Mouse (Mus musculus) erythroblast, adult 5-6 weeks (primary cell): ENCODE results near the gene Pdpk1. TPM values are rescaled to one million over a fixed set of nuclear protein-coding genes. Genes with fewer than 3 reads are reported as not detected.
A peak's percentile ranks its signal among the peaks of the same experiment; 100 is the strongest.
"Not testable (repeated sequence)": the region's sequence is repeated elsewhere in the genome, so short reads cannot be mapped to it uniquely, and the experiment has no call there.

Experiments used
- ATAC-seq: replicated peaks from 2 replicates; pipeline ENCODE4 v1.8.0; 2016; ENCODE audit warnings: moderate number of reproducible peaks, mild to moderate bottlenecking, moderate TSS enrichment, inconsistent platforms; ENCODE audit not compliant: poor library complexity, low FRiP score, severe bottlenecking
- total RNA-seq, 2 experiments: library from RNA; stranded (forward) in 1 of 2; stranded (reverse) in 1 of 2; fragments of 150-400 nt in 1 of 2; fragments of 200-764, 138-1000 nt in 1 of 2; gene quantifications; 2 replicates each; pipeline versions ENCODE4 v1.2.3 to v1.2.4; 2015 to 2017; ENCODE audit warnings: low replicate concordance in 2 of 2

Pdpk1 gene
- total RNA-seq, 2 experiments from 2014 or later = 24.0 to 30.8 TPM

DNA sequence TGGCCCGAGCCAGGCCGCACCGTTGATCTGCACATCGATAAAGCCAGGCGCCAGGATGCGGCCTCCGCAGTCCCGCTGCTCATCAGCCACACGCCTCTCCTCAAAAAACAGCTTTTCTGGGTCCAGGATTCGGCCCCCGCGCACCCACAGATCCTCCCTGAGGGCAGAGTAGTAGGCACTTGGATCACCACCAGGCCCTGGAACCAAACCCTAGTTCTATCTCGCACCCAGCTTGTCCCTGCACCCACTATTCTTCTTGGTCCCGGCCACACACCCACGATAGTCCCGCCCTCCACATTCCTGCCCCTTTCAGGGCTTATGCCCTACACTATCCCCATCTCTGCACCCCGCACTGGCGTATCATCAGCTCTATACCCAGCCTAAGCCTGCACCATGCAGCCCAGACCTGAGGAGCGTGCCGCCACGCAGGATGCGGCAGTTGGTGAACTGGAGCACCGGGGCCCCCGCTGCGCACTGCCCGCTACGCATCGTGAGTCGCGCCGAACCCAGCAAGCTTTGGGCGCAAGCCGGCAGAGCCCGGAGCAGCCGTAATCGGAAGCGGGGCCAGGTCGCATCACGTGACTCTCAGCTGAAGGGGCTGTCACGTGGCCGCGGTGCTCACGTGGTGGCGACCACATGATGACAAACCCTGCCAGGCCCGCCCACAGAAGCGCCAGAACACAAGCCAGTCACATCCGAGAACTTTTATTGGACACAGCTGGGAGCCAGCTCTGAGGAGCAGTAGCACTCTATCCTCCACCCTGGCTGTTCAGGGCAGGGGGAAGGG, 12.6 kb upstream of the Pdpk1 start, which contains the start of gene Amdhd2:
Gene Amdhd2, minus strand, starts transcription at position 591 of the 787 bp plus-strand sequence.
- peak; percentile 88 for ATAC-seq

DNA sequence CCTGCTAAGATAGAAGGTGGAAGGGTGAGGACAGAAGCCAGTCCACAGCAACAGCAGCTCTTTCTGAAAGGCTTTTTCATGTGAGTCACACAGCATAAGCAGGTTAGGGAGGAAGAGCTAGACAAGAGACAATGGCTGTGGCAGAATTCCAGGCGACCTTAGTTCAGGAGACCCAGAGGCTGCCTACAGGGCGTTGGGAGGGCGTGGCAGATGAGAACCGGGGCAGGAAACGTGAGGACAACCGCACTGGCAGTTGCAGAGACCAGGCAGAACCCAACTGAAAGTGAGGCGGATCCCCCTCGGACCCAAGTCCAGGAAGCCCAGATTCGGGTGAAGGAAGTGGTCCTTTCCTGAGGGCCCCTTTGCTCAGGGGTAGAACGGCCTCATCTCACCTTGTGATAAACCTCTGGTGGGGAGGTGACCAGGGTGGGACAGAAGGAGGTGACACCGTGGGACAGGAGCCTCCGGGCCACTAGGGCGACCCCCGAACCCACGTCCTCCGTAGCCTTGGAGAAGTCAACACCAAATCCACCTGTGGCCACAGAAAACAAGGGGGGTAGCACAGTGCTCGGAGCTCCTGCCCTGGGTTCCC, 12.0 kb upstream of the Pdpk1 start:
- peak; percentile 17; the same call in 1 of the 2 replicates for ATAC-seq

DNA sequence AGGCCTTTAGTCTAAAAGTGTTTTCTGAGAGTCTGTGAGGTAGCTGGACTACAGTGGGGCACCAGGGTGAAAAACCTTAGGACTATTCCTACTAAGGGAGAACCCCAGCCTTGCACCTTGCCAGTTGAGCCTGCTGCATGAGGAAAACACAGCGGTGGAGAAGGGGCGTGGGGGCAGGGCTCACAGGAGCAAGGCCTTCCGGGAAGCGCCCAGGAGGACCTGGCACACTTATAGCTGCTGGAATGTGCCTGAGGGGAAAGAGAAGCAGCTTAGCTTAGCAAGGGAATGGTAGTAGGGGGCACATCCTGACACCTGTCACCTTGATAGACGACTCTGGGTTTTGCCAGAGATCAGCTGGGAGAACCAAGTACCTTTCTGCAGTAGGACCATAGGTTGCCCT, 10.7 kb upstream of the Pdpk1 start:
- no peak for ATAC-seq

DNA sequence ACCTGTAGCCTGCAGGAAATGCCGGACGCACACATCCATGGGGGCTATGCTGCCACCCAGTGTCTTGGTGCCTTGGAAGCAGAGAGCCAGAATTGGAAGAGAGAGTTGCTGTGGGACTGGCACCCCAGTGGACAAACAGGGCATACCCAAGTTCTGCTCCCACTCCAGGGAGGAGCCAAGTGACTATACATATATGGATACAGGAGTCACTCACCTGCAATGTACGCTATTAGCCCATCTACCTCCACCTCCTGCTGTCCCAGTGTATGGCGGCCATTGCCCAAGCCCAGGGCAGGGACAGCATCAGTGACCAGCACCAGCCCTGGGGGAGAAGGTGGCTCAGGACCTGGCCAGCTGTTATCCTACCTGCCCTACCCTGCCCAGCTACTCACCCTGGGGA, 6.8 kb upstream of the Pdpk1 start:
- ATAC-seq = no peak

DNA sequence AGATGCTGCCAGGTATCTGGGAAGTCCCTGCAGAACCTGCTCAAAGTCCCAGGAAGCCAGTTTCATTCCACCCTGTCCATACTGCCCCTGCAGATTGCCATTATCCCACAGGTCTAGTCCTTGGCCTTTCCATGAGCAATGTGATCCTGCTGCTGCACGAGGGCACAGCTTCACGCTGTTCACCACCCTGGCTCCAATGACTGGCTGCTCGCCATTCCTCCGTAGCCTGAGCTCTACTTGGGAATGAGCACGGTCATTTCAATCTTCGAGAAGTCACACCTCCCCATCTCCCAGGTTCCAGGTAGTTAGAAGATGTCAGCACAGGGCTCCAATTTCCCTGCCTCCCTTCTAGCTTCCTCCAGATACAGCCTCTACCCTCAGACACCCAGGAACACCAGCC, 6.4 kb upstream of the Pdpk1 start:
- no peak for ATAC-seq

DNA sequence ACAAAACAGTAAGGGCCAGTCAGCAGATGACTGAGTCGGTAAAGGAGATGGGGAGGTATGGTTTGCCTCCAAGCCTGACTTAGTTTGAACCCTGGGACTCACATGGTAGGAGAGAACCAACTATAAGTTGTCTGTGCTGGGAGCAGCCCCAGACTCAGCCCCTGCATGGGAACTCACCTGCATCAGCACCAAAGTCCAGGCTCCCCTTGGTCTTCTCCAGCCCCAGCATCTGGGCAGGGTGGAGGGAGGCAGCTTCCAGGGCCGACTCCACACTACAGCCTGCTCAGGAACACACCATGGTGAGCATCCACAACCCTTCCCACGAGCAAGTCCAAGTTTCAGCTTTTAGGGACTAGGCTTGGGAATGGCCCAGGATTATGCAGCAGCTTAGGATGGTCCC, 5.7 kb upstream of the Pdpk1 start:
- no peak for ATAC-seq

DNA sequence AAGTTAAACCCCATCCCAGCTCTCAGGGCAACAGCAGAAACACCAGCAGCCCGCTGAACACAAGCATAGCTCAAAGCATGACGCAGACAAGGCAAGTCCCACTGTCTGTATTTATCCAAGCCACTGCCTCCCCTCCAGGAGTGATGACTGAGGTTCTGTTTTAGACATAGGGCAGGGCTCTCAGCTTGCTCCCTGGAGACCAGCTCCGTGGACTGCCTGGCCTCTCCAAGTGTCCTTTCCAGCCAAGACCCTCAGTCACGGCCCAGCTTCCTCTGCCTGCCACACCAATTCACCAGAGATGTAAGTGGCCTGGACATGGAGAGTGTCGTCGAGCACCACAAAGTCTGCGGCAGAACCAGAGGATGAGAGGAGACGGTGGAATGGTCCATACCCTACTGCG, 5.0 kb upstream of the Pdpk1 start:
- no peak for ATAC-seq

DNA sequence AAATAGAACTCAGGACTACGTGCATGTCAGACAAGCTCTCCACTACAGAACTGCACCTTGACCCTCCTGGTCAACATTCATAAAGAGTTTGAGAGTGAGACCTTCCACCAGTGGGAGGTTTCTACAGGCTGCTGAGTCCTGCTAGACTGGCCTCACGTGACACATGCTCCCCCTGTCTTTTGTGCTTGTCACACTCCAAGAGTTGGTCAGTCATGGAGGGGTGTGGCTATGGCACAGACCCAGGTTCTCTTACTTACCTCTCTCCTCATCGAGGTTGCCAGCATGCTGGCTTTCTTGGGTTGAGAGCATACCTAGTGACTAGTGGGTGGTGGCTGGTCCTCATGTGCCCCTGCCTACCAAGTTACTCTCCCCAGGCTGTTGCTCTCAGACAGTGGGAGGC, 3.7 kb upstream of the Pdpk1 start:
- ATAC-seq = no peak

DNA sequence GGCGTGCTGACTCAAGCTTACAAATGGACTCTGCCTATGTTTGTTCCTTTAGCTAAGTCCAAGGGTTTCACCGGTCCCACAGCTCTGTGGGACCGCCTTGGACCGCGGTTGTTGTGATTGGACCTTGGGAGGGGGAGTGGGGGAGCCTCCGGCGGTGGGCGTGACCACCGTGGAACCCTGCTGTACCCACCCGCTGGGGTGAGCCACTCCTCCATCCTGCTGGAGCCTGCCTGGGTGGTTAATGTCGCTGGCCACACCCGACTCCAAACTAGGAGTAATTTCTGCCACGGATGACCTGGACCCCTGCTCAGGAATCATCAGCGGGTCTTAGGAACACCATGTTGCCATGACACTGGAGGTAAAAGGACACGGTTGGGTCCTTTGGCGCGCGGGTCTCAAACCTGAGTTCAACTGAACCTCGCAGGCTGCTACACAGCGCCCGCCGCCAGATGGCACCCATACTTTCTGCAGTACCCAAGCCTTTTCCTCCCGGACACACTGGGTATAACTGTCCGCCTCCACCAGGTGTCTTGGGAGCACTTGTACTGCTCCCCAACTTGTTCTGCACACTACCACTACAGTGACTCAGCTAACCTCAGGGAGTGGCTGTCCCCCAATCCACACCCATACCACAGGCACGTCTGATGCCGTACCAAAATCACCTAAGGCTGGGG, 1.3 kb upstream of the Pdpk1 start:
- ATAC-seq = peak; percentile 95

DNA sequence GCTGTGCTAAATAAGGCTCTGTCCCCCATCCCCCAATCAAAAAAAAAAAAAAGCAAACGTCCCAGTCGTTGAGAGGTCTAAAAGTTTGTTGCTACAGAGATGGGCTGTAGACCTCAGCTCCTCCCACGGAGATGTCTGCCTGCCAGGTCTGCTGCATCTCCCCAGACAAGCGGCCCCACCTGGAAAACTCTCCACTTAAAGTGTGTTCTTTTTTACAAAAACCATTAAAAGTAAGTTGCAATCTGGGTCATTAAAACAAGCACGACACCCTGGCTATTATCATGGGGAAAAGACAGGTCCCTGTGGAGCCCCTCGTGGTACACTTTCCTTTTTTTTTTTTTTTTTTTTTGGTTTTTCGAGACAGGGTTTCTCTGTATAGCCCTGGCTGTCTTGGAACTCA, 658 bp upstream of the Pdpk1 start:
- no peak for ATAC-seq

DNA sequence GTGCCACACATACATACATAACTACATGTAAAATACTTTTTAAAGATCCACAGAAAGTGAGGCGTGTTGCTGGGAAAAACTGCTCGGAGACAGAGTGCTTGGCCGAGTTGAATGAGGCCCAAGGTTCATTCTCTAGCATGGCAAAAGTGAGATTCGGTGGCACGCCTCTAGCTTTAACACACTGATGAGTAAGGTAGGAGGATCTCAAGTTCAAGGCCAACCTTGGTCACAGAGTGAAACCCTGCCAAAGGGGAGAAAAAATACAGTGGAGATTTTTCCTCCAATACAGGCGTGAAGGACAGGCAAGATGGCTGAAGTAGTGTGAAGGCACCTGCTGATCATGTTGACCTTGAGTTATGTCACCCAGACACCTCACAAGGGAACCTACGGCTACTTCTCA, 1.3 kb downstream of the Pdpk1 start:
- no peak for ATAC-seq

DNA sequence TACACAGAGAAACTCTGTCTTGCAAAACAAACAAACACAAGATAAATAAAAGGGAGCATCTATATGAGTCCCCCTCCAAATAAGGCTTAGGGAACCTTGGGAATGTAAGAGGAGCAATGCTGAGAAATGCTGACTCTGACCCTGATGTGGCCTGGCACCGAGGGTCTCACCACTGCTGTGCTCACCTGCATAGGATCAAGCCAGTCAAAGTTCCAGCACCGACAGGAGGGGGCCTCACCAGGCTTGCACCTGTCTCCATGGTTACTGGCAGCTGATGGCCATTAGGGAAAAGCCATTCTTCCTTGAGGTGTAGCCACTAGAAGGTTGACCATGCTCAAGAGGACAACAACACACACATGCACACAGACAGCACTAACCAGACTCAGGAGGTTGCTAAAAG, 7.8 kb downstream of the Pdpk1 start:
- ATAC-seq = no peak

DNA sequence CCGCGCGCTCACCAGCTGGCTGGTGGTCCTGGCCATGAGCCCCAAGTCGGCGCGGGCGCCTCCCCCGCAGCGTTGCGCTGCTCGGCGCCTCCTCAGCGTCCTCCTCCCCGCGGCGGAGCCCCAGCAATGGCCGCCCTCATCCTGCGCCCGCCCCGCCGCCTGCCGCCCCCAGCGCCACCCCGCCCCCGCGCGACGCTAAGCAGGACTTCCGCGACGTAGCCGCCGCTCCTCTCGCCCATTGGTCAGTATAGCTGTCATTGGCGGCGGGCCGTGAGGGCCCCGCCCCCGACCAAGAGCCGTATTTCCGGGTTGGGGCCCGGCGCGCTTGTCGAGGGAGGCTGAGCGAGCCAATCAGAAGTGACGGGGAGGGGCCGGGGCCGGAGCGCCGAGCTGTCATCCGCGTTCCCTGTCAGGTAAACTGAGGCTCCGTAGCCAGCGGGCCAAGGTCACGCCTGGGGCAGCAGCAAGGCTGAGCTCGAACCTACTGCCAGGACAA, 9.3 kb downstream of the Pdpk1 start:
- ATAC-seq = peak; percentile 96

DNA sequence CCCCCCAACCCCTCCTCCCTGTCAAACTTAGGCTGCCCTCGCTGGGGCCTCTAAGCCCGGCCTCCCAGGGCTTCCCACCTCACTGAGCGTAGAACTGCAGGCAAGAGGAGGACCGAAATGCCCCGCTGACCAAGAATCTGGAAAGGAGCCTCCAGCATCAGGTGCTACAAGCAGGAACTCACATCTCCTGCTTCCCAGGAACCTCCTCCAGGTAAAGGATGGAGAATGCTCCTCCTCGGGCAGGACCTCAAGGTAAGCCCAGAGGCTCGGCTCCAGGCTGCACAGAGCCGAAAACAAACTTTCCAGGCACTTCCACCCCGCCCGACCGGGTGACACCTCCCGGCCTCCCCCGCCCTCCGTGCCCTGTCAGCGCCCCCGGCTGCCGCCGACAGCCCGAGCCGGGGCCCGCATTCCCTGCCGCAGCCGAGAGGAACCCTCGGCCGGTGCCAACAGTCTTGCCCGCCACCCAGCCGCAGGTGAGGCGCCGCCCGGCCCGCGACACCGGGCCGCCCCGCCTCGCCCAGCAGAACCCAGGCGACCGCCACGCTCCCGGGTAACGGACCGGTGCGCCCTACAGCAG, 9.8 kb downstream of the Pdpk1 start:
- ATAC-seq = peak; percentile 30

DNA sequence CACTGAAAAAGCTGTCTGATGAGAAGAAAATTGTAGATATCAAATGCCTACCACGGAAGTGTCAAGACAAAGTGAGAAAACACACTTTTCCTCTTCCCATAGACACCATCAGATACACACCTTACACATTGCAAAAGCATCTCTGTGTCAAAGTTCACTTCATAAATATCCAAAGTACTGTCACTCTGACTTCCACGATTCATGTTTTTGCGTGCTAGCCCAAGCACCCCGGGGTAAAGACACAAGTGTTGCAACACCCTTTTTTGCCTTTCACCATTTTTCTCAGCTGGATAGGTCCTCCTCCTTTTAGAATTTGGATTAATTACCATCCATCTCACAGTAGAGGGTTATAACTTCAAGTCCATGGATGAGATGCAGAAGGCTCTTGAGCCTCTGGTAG, 10.8 kb downstream of the Pdpk1 start:
- ATAC-seq = no peak

DNA sequence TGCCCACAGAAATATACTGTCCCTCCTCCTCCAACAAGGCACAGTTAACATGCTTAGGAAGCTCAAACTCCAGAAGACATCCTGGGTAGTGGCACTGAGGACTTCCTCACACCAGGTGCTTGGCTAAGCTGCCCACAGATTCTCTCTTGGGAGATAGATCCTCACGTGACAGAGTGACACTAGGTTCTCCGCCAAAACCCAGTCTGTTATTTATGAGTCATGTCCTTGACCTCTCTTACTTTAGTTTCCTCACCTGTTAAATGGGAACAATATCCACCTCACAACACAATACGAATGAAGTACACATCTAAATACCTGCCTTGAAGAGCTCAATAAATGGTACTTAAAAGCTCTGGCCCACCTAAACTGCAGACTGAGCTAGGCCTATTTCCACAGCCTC, 11.5 kb downstream of the Pdpk1 start:
- ATAC-seq = no peak

DNA sequence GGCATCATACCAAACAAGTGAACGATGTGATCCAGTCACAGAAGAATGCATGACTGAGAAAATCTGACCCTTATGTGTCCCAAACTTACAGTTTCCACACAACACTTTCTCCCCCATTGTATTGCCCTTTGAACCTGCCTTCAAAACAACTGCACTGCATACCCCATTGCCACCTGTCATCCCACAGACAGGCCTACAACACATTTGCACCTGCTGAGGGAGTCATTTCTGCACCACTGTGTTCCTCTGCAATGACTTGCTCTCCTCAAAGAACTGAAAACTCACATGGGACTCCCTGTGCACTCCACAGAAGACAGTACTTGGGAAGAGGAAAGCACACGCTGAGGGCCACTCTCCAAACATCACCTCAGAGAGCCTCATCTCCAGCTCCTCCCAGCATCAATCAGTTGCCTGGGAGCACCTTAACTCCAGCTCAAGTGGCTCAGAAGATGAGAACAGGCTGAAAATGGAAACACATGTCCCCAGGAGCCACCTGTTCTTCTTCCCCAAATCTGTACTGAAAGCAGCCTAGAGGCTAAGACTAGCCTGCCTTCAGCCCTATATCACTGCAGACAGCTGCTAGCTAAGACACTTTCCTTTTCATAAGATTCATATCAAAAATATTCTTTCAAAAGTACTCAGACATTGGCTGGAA, 13.4 kb downstream of the Pdpk1 start:
- ATAC-seq = no peak

DNA sequence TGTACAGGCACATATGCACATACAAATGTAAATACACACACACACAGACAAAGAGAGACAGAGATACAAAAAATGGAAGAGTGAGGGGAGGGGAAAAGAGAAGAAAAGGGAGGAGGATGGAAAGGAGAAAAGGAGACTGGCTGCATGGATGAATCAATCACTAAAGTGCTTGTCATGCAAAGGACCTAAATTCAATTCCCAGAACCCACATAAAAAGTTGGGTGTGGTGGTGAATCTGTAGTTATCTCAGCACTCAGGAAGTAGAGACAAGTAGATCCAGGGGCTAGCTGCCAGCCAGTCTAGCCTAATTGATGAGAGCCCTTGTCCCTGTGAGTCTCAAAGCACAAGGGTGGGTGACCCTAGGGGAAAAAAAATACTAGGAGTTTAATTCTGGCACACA, 16.7 kb downstream of the Pdpk1 start:
- ATAC-seq = no peak

DNA sequence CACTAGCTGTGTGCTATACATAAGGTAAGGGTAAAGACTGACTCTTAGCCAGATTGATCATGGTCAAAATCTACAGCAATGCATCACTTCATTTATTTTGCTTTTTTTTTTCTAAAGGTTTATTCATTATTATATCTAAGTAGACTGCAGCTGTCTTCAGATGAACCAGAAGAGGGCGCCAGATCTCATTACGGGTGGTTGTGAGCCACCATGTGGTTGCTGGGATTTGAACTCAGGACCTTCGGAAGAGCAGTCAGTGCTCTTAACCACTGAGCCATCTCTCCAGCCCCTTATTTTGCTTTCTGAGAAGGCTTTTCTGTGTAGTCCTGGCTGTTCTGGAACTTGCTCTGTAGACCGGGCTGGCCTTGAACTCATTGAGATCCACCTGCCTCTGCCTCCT, 17.8 kb downstream of the Pdpk1 start:
- not testable (repeated sequence) for ATAC-seq

DNA sequence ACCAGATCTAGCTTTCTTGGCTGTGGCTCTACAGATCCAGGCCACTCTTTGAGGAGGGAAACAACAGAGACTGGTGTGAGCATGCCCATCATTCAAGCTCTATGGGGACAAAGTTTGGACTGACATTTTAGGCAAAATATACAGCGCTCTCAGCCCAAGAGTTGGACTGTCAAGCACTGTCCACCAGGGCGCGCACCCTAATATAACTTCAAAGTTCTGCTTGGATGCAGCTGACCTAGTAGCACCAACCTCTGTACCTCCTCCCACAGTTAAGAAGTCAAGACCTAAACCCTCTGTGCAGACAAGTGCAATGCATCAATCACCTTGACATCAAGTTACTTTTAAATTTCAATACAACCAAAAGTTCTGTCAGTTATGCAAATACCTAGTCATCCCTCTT, 19.2 kb downstream of the Pdpk1 start:
- no peak for ATAC-seq
